Mouse (Mus musculus): ENCODE data around the gene Iqcd. TPM values are rescaled to one million over a fixed set of nuclear protein-coding genes. Genes with fewer than 3 reads are reported as not detected.
A peak's percentile ranks its signal among the peaks of the same experiment; 100 is the strongest.

Gene Iqcd
- polyA plus RNA-seq, 1 experiment from 2014 or later, result 1.7 TPM

- Histone ChIP-seq H3K27ac (replicated peaks; ENCODE audit: low read depth, low read length) (peak overlapping the region; percentile 76), H3K4me3 (ENCODE audit: low read depth, low read length) (peak overlapping the region; percentile 10; the same call in 1 of the 2 replicates), H3K27me3 (replicated peaks; ENCODE audit: control insufficient read depth, insufficient read depth, low read length) (no peaks in the 10 kb centered on the region), H3K9me3 (ENCODE audit: control insufficient read depth, low read length) (no peaks in the 10 kb centered on the region), H3K36me3 (ENCODE audit: control insufficient read depth, insufficient read depth, low read length) (peaks cover 20% of the 10 kb centered on the region), H3K4me2 (ENCODE audit: low read depth, low read length) (peak overlapping the region; percentile 38), H3K9ac (ENCODE audit: low read depth, low read length) (0 out of 2 replicates have a peak overlapping the region, but pooled peaks have one; percentile 30), H3K4me1 (ENCODE audit: control insufficient read depth, insufficient read depth, low read length) (peaks cover 65% of the 10 kb centered on the region)
- ATAC-seq (ENCODE audit: low read depth) (peak; percentile 48), DNase-seq (ENCODE audit: low spot score) (peak; percentile 87)
- 12% methylated on average over 16 of the region's 16 CpGs for whole genome bisulfite sequencing
Observed at GRCm38 (mm10) chr5:120560616-120561311, 28.1 kb upstream of the Iqcd start.

GRCm38 (mm10) chr5:120562956-120563913 is 25.6 kb upstream of the Iqcd start:
- peak overlapping the region; percentile 89 for H3K27ac ChIP-seq (replicated peaks; ENCODE audit: low read depth, low read length)
- peak; percentile 54 for ATAC-seq (ENCODE audit: low read depth)

GRCm38 (mm10) chr5:120563914-120564311 is 24.9 kb upstream of the Iqcd start:
- Histone ChIP-seq H3K4me3 (ENCODE audit: low read depth, low read length) (no peak overlapping the region), H3K27me3 (replicated peaks; ENCODE audit: control insufficient read depth, insufficient read depth, low read length) (no peaks in the 10 kb centered on the region), H3K27ac (replicated peaks; ENCODE audit: low read depth, low read length) (peak overlapping the region; percentile 89), H3K4me2 (ENCODE audit: low read depth, low read length) (no peak overlapping the region), H3K36me3 (ENCODE audit: control insufficient read depth, insufficient read depth, low read length) (no peaks in the 10 kb centered on the region), H3K4me1 (ENCODE audit: control insufficient read depth, insufficient read depth, low read length) (peaks cover 85% of the 10 kb centered on the region), H3K9me3 (ENCODE audit: control insufficient read depth, low read length) (no peaks in the 10 kb centered on the region), H3K9ac (ENCODE audit: low read depth, low read length) (peak overlapping the region; percentile 35; the same call in 1 of the 2 replicates)
- WGBS, result 44% methylated on average over 3 of the region's 4 CpGs
- DNase-seq (ENCODE audit: low spot score) (no peak), ATAC-seq (ENCODE audit: low read depth) (no peak)

More at GRCm38 (mm10) chr5:120562956-120563913, 25.6 kb upstream of the Iqcd start:
- DNase-seq (ENCODE audit: low spot score), result peak; percentile 92
- Histone ChIP-seq H3K9ac (ENCODE audit: low read depth, low read length) (peak overlapping the region; percentile 35; the same call in 1 of the 2 replicates), H3K4me1 (ENCODE audit: control insufficient read depth, insufficient read depth, low read length) (peaks cover 85% of the 10 kb centered on the region), H3K4me2 (ENCODE audit: low read depth, low read length) (peak overlapping the region; percentile 34), H3K9me3 (ENCODE audit: control insufficient read depth, low read length) (no peaks in the 10 kb centered on the region), H3K27me3 (replicated peaks; ENCODE audit: control insufficient read depth, insufficient read depth, low read length) (no peaks in the 10 kb centered on the region), H3K36me3 (ENCODE audit: control insufficient read depth, insufficient read depth, low read length) (no peaks in the 10 kb centered on the region), H3K4me3 (ENCODE audit: low read depth, low read length) (no peak overlapping the region)
- WGBS, result 29% methylated on average over 28 of the region's 28 CpGs

GRCm38 (mm10) chr5:120565171-120565905 is 23.5 kb upstream of the Iqcd start:
- Histone ChIP-seq H3K36me3 (ENCODE audit: control insufficient read depth, insufficient read depth, low read length) (no peaks in the 10 kb centered on the region), H3K4me1 (ENCODE audit: control insufficient read depth, insufficient read depth, low read length) (peaks cover 74% of the 10 kb centered on the region), H3K4me2 (ENCODE audit: low read depth, low read length) (0 out of 2 replicates have a peak overlapping the region, but pooled peaks have one; percentile 3), H3K9ac (ENCODE audit: low read depth, low read length) (peak overlapping the region; percentile 22; the same call in 1 of the 2 replicates), H3K4me3 (ENCODE audit: low read depth, low read length) (no peak overlapping the region), H3K27me3 (replicated peaks; ENCODE audit: control insufficient read depth, insufficient read depth, low read length) (no peaks in the 10 kb centered on the region), H3K27ac (replicated peaks; ENCODE audit: low read depth, low read length) (peak overlapping the region; percentile 92), H3K9me3 (ENCODE audit: control insufficient read depth, low read length) (no peaks in the 10 kb centered on the region)
- DNase-seq (ENCODE audit: low spot score) (no peak), ATAC-seq (ENCODE audit: low read depth) (no peak)
- 28% methylated on average over 15 of the region's 15 CpGs for WGBS

- Histone ChIP-seq H3K9me3 (ENCODE audit: control insufficient read depth, low read length) (no peaks in the 10 kb centered on the region), H3K4me3 (ENCODE audit: low read depth, low read length) (no peak overlapping the region), H3K4me2 (ENCODE audit: low read depth, low read length) (no peak overlapping the region), H3K36me3 (ENCODE audit: control insufficient read depth, insufficient read depth, low read length) (no peaks in the 10 kb centered on the region), H3K27ac (replicated peaks; ENCODE audit: low read depth, low read length) (peak overlapping the region; percentile 92), H3K4me1 (ENCODE audit: control insufficient read depth, insufficient read depth, low read length) (peaks cover 74% of the 10 kb centered on the region), H3K9ac (ENCODE audit: low read depth, low read length) (no peak overlapping the region; the same call in 1 of the 2 replicates), H3K27me3 (replicated peaks; ENCODE audit: control insufficient read depth, insufficient read depth, low read length) (no peaks in the 10 kb centered on the region)
- peak; percentile 54; the same call in 1 of the 2 replicates for ATAC-seq (ENCODE audit: low read depth)
- DNase-seq (ENCODE audit: low spot score), result peak; percentile 87
- WGBS, result 34% methylated on average over 5 of the region's 5 CpGs
Observed at GRCm38 (mm10) chr5:120566101-120566500, 22.7 kb upstream of the Iqcd start.

GRCm38 (mm10) chr5:120566681-120567252 is 22.0 kb upstream of the Iqcd start:
- Histone ChIP-seq H3K27me3 (replicated peaks; ENCODE audit: control insufficient read depth, insufficient read depth, low read length) (no peaks in the 10 kb centered on the region), H3K36me3 (ENCODE audit: control insufficient read depth, insufficient read depth, low read length) (no peaks in the 10 kb centered on the region), H3K9ac (ENCODE audit: low read depth, low read length) (peak overlapping the region; percentile 32; the same call in 1 of the 2 replicates), H3K4me3 (ENCODE audit: low read depth, low read length) (no peak overlapping the region), H3K4me1 (ENCODE audit: control insufficient read depth, insufficient read depth, low read length) (peaks cover 79% of the 10 kb centered on the region), H3K27ac (replicated peaks; ENCODE audit: low read depth, low read length) (peak overlapping the region; percentile 92), H3K4me2 (ENCODE audit: low read depth, low read length) (peak overlapping the region; percentile 22), H3K9me3 (ENCODE audit: control insufficient read depth, low read length) (no peaks in the 10 kb centered on the region)
- ATAC-seq (ENCODE audit: low read depth) (no peak), DNase-seq (ENCODE audit: low spot score) (peak; percentile 36)
- 48% methylated on average over 9 of the region's 9 CpGs for WGBS

GRCm38 (mm10) chr5:120567253-120567701 is 21.5 kb upstream of the Iqcd start:
- H3K9ac ChIP-seq (ENCODE audit: low read depth, low read length), result peak overlapping the region; percentile 32; the same call in 1 of the 2 replicates

More at GRCm38 (mm10) chr5:120567253-120567701, 21.5 kb upstream of the Iqcd start:
- peak overlapping the region; percentile 22 for H3K4me2 ChIP-seq (ENCODE audit: low read depth, low read length)
- 15% methylated on average over 21 of the region's 21 CpGs for WGBS
- H3K27me3 ChIP-seq (replicated peaks; ENCODE audit: control insufficient read depth, insufficient read depth, low read length), result no peaks in the 10 kb centered on the region
- no peaks in the 10 kb centered on the region for H3K36me3 ChIP-seq (ENCODE audit: control insufficient read depth, insufficient read depth, low read length)
- peaks cover 79% of the 10 kb centered on the region for H3K4me1 ChIP-seq (ENCODE audit: control insufficient read depth, insufficient read depth, low read length)
- no peaks in the 10 kb centered on the region for H3K9me3 ChIP-seq (ENCODE audit: control insufficient read depth, low read length)
- no peak overlapping the region for H3K4me3 ChIP-seq (ENCODE audit: low read depth, low read length)
- ATAC-seq (ENCODE audit: low read depth), result peak; percentile 65
- peak overlapping the region; percentile 92 for H3K27ac ChIP-seq (replicated peaks; ENCODE audit: low read depth, low read length)
- peak; percentile 91 for DNase-seq (ENCODE audit: low spot score)

Data from embryonic facial prominence, embryonic 14.5 days (tissue).